Mouse (Mus musculus) erythroid progenitor cell, adult 5-6 weeks (primary cell): ENCODE results near the gene Kdf1. TPM values are rescaled to one million over a fixed set of nuclear protein-coding genes. Genes with fewer than 3 reads are reported as not detected.

Experiments
- total RNA-seq, 2 experiments: library from RNA; stranded (forward) in 1 of 2; stranded (reverse) in 1 of 2; fragments of 150-400 nt in 1 of 2; fragments of 186-747, 209-891 nt in 1 of 2; gene quantifications; 2 replicates each; pipeline versions ENCODE4 v1.2.3 to v1.2.4; 2015 to 2017; ENCODE audit warnings: low replicate concordance in 2 of 2

Kdf1 gene
- total RNA-seq, 2 experiments from 2014 or later: not detected

Other genes with a start within 250 kb of the Kdf1 start
- gene Tmem222, start 241.2 kb upstream of the Kdf1 start, total RNA-seq (2015; ENCODE audit: low replicate concordance): 5.0 and 10.1 TPM in 2 replicates
- gene Tmem222, start 241.2 kb upstream of the Kdf1 start, total RNA-seq (2017; ENCODE audit: low replicate concordance): 9.8 and 11.3 TPM in 2 replicates
- 16.2 and 28.5 TPM in 2 replicates for gene Wdtc1, start 165.5 kb upstream of the Kdf1 start, total RNA-seq (2015; ENCODE audit: low replicate concordance)
- 9.0 and 10.1 TPM in 2 replicates for gene Wdtc1, start 165.5 kb upstream of the Kdf1 start, total RNA-seq (2017; ENCODE audit: low replicate concordance)
- 15.9 and 18.4 TPM in 2 replicates for gene Slc9a1, start 149.3 kb upstream of the Kdf1 start, total RNA-seq (2015; ENCODE audit: low replicate concordance)
- 13.5 and 13.7 TPM in 2 replicates for gene Slc9a1, start 149.3 kb upstream of the Kdf1 start, total RNA-seq (2017; ENCODE audit: low replicate concordance)
- gene Tent5b, start 38.8 kb upstream of the Kdf1 start, total RNA-seq (2015; ENCODE audit: low replicate concordance): not detected in 2 replicates
- gene Tent5b, start 38.8 kb upstream of the Kdf1 start, total RNA-seq (2017; ENCODE audit: low replicate concordance): not detected in 2 replicates
- not detected in 2 replicates for gene Trnp1, start 20.4 kb upstream of the Kdf1 start, total RNA-seq (2015; ENCODE audit: low replicate concordance)
- gene Trnp1, start 20.4 kb upstream of the Kdf1 start, total RNA-seq (2017; ENCODE audit: low replicate concordance): not detected in 2 replicates
- gene Nudc, start 27.0 kb downstream of the Kdf1 start, total RNA-seq (2015; ENCODE audit: low replicate concordance): 57.3 and 70.0 TPM in 2 replicates
- 55.3 and 88.5 TPM in 2 replicates for gene Nudc, start 27.0 kb downstream of the Kdf1 start, total RNA-seq (2017; ENCODE audit: low replicate concordance)
- gene Nr0b2, start 34.4 kb downstream of the Kdf1 start, total RNA-seq (2015; ENCODE audit: low replicate concordance): not detected in 2 replicates
- not detected in 2 replicates for gene Nr0b2, start 34.4 kb downstream of the Kdf1 start, total RNA-seq (2017; ENCODE audit: low replicate concordance)
- gene Gpatch3, start 55.8 kb downstream of the Kdf1 start, total RNA-seq (2015; ENCODE audit: low replicate concordance): 1.7 and 3.6 TPM in 2 replicates
- gene Gpatch3, start 55.8 kb downstream of the Kdf1 start, total RNA-seq (2017; ENCODE audit: low replicate concordance): 4.1 and 19.7 TPM in 2 replicates
- 4.2 and 12.3 TPM in 2 replicates for gene Gpn2, start 65.4 kb downstream of the Kdf1 start, total RNA-seq (2015; ENCODE audit: low replicate concordance)
- gene Gpn2, start 65.4 kb downstream of the Kdf1 start, total RNA-seq (2017; ENCODE audit: low replicate concordance): 4.2 and 5.0 TPM in 2 replicates
- gene Sfn, start 83.2 kb downstream of the Kdf1 start, total RNA-seq (2015; ENCODE audit: low replicate concordance): 2.9 TPM in 1 of 2 replicates, not detected in the other
- gene Sfn, start 83.2 kb downstream of the Kdf1 start, total RNA-seq (2017; ENCODE audit: low replicate concordance): 0.64 TPM in 1 of 2 replicates, not detected in the other
- gene Zdhhc18, start 131.2 kb downstream of the Kdf1 start, total RNA-seq (2015; ENCODE audit: low replicate concordance): 8.3 and 19.3 TPM in 2 replicates
- gene Zdhhc18, start 131.2 kb downstream of the Kdf1 start, total RNA-seq (2017; ENCODE audit: low replicate concordance): 3.9 and 11.2 TPM in 2 replicates
- 1.3 and 4.0 TPM in 2 replicates for gene Pigv, start 153.7 kb downstream of the Kdf1 start, total RNA-seq (2015; ENCODE audit: low replicate concordance)
- gene Pigv, start 153.7 kb downstream of the Kdf1 start, total RNA-seq (2017; ENCODE audit: low replicate concordance): 2.7 and 3.2 TPM in 2 replicates
- 65.8 and 102 TPM in 2 replicates for gene Arid1a, start 237.8 kb downstream of the Kdf1 start, total RNA-seq (2015; ENCODE audit: low replicate concordance)
- gene Arid1a, start 237.8 kb downstream of the Kdf1 start, total RNA-seq (2017; ENCODE audit: low replicate concordance): 42.9 and 69.1 TPM in 2 replicates